Mouse (Mus musculus) cortical plate, adult 2 months (tissue): ENCODE measurements around the gene Cnmd. TPM values are rescaled to one million over a fixed set of nuclear protein-coding genes. Genes with fewer than 3 reads are reported as not detected.

Source experiments
- H3K27ac ChIP-seq: fragments of 200-500 bp; 2 replicates; pipeline ENCODE4 v1.5.1; 2012; ENCODE audit warnings: low read length, control low read depth, inconsistent platforms; ENCODE audit not compliant: insufficient read depth
- H3K4me1 ChIP-seq: fragments of 200-500 bp; 2 replicates; pipeline ENCODE4 v1.6.1; 2011; ENCODE audit warnings: low read length; ENCODE audit not compliant: control insufficient read depth, insufficient read depth
- H3K4me3 ChIP-seq: fragments of 200-500 bp; 2 replicates; pipeline ENCODE4 v1.5.1; 2011; ENCODE audit warnings: mild to moderate bottlenecking, low read length, control low read depth; ENCODE audit not compliant: insufficient read depth
- CTCF ChIP-seq: fragments of 200-500 bp; IDR thresholded peaks from 2 replicates; pipeline ENCODE4 v1.5.1; 2011; ENCODE audit warnings: mild to moderate bottlenecking, control low read depth, low read length; ENCODE audit not compliant: insufficient read depth; ENCODE audit errors: extremely low read depth
- POLR2A ChIP-seq: fragments of 200-500 bp; IDR thresholded peaks from 2 replicates; pipeline ENCODE4 v1.6.1; 2011; ENCODE audit warnings: mild to moderate bottlenecking, low read length, control low read depth; ENCODE audit not compliant: insufficient read depth; ENCODE audit errors: extremely low read depth
- polyA plus RNA-seq: library from polyadenylated mRNA; depleted of rRNA; stranded (reverse); fragments of >200 nt; gene quantifications from 2 replicates; pipeline ENCODE4 v1.2.3, GENCODE M21; 2012; rRNA removed

Cnmd gene
- polyA plus RNA-seq, 1 experiment = 3.0 TPM

DNA sequence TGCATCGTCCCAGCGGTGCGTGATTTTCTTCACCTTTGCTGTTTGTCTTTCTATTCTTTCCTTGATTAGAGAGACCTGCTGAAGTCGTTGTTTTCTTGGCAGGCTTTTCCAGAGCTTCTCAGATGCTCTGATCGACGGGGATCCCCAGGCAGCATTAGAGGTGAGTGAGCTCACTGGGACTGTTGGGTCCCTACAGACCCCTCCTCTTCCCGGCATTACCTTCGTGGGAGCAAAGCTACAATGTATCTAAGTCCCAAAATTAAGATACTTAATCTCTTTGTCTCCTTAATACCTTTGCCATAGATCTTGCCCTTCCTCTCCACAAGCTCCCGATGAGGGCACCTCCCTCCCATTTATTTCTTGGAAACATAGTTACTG is 74.1 kb downstream of the Cnmd start:
- TF ChIP-seq CTCF (no peak), POLR2A (no peak)
- H3K4me3 ChIP-seq = peak overlapping the region; percentile 84
- no peak overlapping the region for H3K27ac ChIP-seq
- H3K4me1 ChIP-seq = peaks cover 2% of the 10 kb centered on the region

Other genes with a start within 250 kb of the Cnmd start
- gene Kbtbd7, start 235.7 kb downstream of the Cnmd start, polyA plus RNA-seq = 17.1 and 17.2 TPM in 2 replicates
- 0.83 and 0.86 TPM in 2 replicates for gene Kbtbd6, start 210.3 kb downstream of the Cnmd start, polyA plus RNA-seq
- gene Elf1, start 181.0 kb downstream of the Cnmd start, polyA plus RNA-seq = 4.3 and 4.5 TPM in 2 replicates
- 24.0 and 25.1 TPM in 2 replicates for gene Wbp4, start 180.7 kb downstream of the Cnmd start, polyA plus RNA-seq
- gene Sugt1, start 74.5 kb downstream of the Cnmd start, polyA plus RNA-seq = 40.5 and 44.4 TPM in 2 replicates
- 25.3 and 26.5 TPM in 2 replicates for gene Pcdh8, start 109.1 kb upstream of the Cnmd start, polyA plus RNA-seq